Comparison of ENCODE assay signal across 9 mouse cellular contexts in the genomic region with DNA sequence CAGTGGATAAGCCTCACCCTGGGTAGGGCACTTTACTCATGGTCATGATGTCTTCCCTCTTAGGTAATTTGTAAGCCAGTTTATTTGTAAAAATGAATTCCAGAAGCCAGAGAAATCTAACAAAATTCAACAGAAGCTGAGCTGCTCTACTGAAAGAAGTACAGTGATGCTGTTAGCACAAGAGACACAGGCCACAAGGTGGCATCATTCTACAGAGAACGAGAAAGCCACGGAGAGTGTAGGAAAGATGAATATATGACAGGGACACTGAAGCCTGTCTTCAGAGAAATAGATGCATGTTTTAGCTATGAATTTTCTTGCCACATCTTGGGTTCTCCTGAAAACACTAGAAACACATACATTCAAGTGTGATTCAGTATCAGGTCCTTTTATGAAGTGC. TPM values are rescaled to one million over a fixed set of nuclear protein-coding genes. Genes with fewer than 3 reads are reported as not detected.
DNase-seq lines count a peak whose midpoint lies in the region; ATAC-seq and TF ChIP-seq lines count a peak whose summit lies in the region.
"Had no signal": no experiment of that assay in that cellular context is flagged by ENCODE, and none has a peak within 500 bp of the region (broad histone marks: within the 10 kb centered on the region; RNA-seq: fewer than 3 reads in every experiment).

No protein-coding gene starts in this region.

- DNase-seq in forebrain, postnatal 0 days: peak; percentile 52
- peak; percentile 69 for DNase-seq in urinary bladder, postnatal 14 days (ENCODE audit: low spot score)
- DNase-seq in urinary bladder, postnatal 4 days (ENCODE audit: low spot score in 2 of 2): no peak
- DNase-seq in fibroblast of lung, adult 2 months (ENCODE audit: low read depth): peak; percentile 39
- DNase-seq in layer of hippocampus, adult 8-10 months (ENCODE audit: low spot score in 2 of 2): peak; percentile 3 to 55
- DNase-seq in ovary, adult 18-20 months (ENCODE audit: low spot score): no peak

- no peaks in the 10 kb centered on the region for H3K36me3 ChIP-seq in forebrain, postnatal 0 days (ENCODE audit: insufficient read depth)
- no peaks in the 10 kb centered on the region for H3K36me3 ChIP-seq in forebrain, embryonic 15.5 days

- peak; percentile 59 for TF ChIP-seq CTCF in forebrain, postnatal 0 days (IDR thresholded peaks at IDR 0.05; ENCODE audit: low read depth)

- no peaks in the 10 kb centered on the region for H3K9me3 ChIP-seq in forebrain, postnatal 0 days (ENCODE audit: low read length)
- no peaks in the 10 kb centered on the region for H3K9me3 ChIP-seq in forebrain, embryonic 15.5 days

- no peaks in the 10 kb centered on the region for H3K27me3 ChIP-seq in forebrain, postnatal 0 days (ENCODE audit: insufficient read depth, low read length)
- H3K27me3 ChIP-seq in forebrain, embryonic 15.5 days: no peaks in the 10 kb centered on the region

- H3K4me2 ChIP-seq in forebrain, postnatal 0 days (ENCODE audit: low read depth): no peak overlapping the region
- H3K4me2 ChIP-seq in forebrain, embryonic 15.5 days (replicated peaks): no peak overlapping the region

- WGBS in forebrain, postnatal 0 days: 48% methylated on average over 2 of the region's 2 CpGs
- 55% methylated on average over 2 of the region's 2 CpGs for WGBS in forebrain, embryonic 15.5 days

- no peak overlapping the region for H3K4me3 ChIP-seq in forebrain, postnatal 0 days (ENCODE audit: low read depth, low read length)
- H3K4me3 ChIP-seq in forebrain, embryonic 15.5 days: no peak overlapping the region

- H3K4me1 ChIP-seq in forebrain, postnatal 0 days (ENCODE audit: insufficient read depth): no peaks in the 10 kb centered on the region
- H3K4me1 ChIP-seq in forebrain, embryonic 15.5 days: no peaks in the 10 kb centered on the region

- no peak overlapping the region for H3K27ac ChIP-seq in forebrain, postnatal 0 days (ENCODE audit: low read depth, low read length)
- no peak overlapping the region for H3K27ac ChIP-seq in forebrain, embryonic 15.5 days (replicated peaks)

- no peak for ATAC-seq in forebrain, postnatal 0 days
- ATAC-seq in forebrain, embryonic 15.5 days (replicated peaks): no peak
- ATAC-seq in megakaryocyte progenitor cell, adult 5-6 weeks (replicated peaks; ENCODE audit: poor library complexity): peak; percentile 93

- H3K9ac ChIP-seq in forebrain, postnatal 0 days: no peak overlapping the region
- no peak overlapping the region for H3K9ac ChIP-seq in forebrain, embryonic 15.5 days (replicated peaks)

RNA-seq across cellular contexts. Expression of gene Gm438, which starts 20.7 kb away (rescaled TPM):
- not detected in 2 replicates for total RNA-seq in forebrain, postnatal 0 days (2014; rRNA removed)
- polyA plus RNA-seq in forebrain, postnatal 0 days (2015; fragmentation: Nextera tagmentation; extraction: Ambion mirVana): not detected in 2 replicates
- not detected in 2 replicates for polyA plus RNA-seq in forebrain, embryonic 15.5 days (2015; fragmentation: Nextera tagmentation; extraction: Ambion mirVana)
- total RNA-seq in layer of hippocampus, adult 8-10 months (2022): under 1 TPM in 1 of 4 experiments, not detected in 3; 0.23 TPM
- total RNA-seq in megakaryocyte progenitor cell, adult 5-6 weeks (2015): not detected in 2 replicates
- total RNA-seq in megakaryocyte progenitor cell, adult 5-6 weeks (2017): not detected in 2 replicates
- total RNA-seq: gastrocnemius, postnatal 4 days had no signal

RNA-seq across cellular contexts. Expression of gene Gm13178, which starts 44.5 kb away (rescaled TPM):
- not detected in 2 replicates for total RNA-seq in forebrain, postnatal 0 days (2014; rRNA removed)
- not detected in 2 replicates for polyA plus RNA-seq in forebrain, postnatal 0 days (2015; fragmentation: Nextera tagmentation; extraction: Ambion mirVana)
- not detected in 2 replicates for polyA plus RNA-seq in forebrain, embryonic 15.5 days (2015; fragmentation: Nextera tagmentation; extraction: Ambion mirVana)
- total RNA-seq in layer of hippocampus, adult 8-10 months (2022): under 1 TPM in 1 of 4 experiments, not detected in 3; 0.39 TPM
- total RNA-seq in megakaryocyte progenitor cell, adult 5-6 weeks (2015): not detected in 2 replicates
- total RNA-seq in megakaryocyte progenitor cell, adult 5-6 weeks (2017): not detected in 2 replicates

Comparison
In these comparisons a context has a peak if more than half of its experiments do, and no peak if none do; other contexts are left out.
1. DNase-seq: peak in forebrain, postnatal 0 days (single experiment), urinary bladder, postnatal 14 days (single experiment), fibroblast of lung, adult 2 months (single experiment) and layer of hippocampus, adult 8-10 months (2 of 2); none in urinary bladder, postnatal 4 days (0 of 2) and ovary, adult 18-20 months (single experiment).